Mouse (Mus musculus): Measurements from ENCODE around the gene Aifm2. TPM values are rescaled to one million over a fixed set of nuclear protein-coding genes. Genes with fewer than 3 reads are reported as not detected.
A peak's percentile ranks its signal among the peaks of the same experiment; 100 is the strongest.

Aifm2 gene
- polyA plus RNA-seq, 1 experiment from 2014 or later: 5.0 TPM

- no peak for ATAC-seq (ENCODE audit: low FRiP score)
- no peak overlapping the region for H3K27ac ChIP-seq (ENCODE audit: low read depth, low read length)
- no peaks in the 10 kb centered on the region for H3K4me1 ChIP-seq (replicated peaks; ENCODE audit: control insufficient read depth, insufficient read depth, low read length)
- no peaks in the 10 kb centered on the region for H3K36me3 ChIP-seq (ENCODE audit: control insufficient read depth, insufficient read depth, low read length)
- peaks cover 4% of the 10 kb centered on the region for H3K27me3 ChIP-seq (ENCODE audit: control insufficient read depth, insufficient read depth, low read length)
- 69% methylated on average over 3 of the region's 3 CpGs for WGBS
- no peak overlapping the region for H3K4me2 ChIP-seq (replicated peaks; ENCODE audit: low read depth, low read length)
- no peaks in the 10 kb centered on the region for H3K9me3 ChIP-seq (ENCODE audit: control insufficient read depth, low read length)
- H3K9ac ChIP-seq (ENCODE audit: low read depth, low read length): no peak overlapping the region
- DNase-seq (ENCODE audit: low spot score): no peak
- no peak overlapping the region for H3K4me3 ChIP-seq (ENCODE audit: low read depth, low read length)
Measured at GRCm38 (mm10) chr10:61713601-61714000, 1.5 kb upstream of the Aifm2 start.

- DNase-seq (ENCODE audit: low spot score) (no peak), ATAC-seq (ENCODE audit: low FRiP score) (no peak)
- H3K27me3 ChIP-seq (ENCODE audit: control insufficient read depth, insufficient read depth, low read length): peaks cover 4% of the 10 kb centered on the region
- WGBS: 87% methylated on average over 4 of the region's 4 CpGs
- H3K27ac ChIP-seq (ENCODE audit: low read depth, low read length): no peak overlapping the region
- no peaks in the 10 kb centered on the region for H3K9me3 ChIP-seq (ENCODE audit: control insufficient read depth, low read length)
- no peak overlapping the region for H3K9ac ChIP-seq (ENCODE audit: low read depth, low read length)
- H3K4me2 ChIP-seq (replicated peaks; ENCODE audit: low read depth, low read length): no peak overlapping the region
- no peak overlapping the region for H3K4me3 ChIP-seq (ENCODE audit: low read depth, low read length)
- no peaks in the 10 kb centered on the region for H3K36me3 ChIP-seq (ENCODE audit: control insufficient read depth, insufficient read depth, low read length)
- no peaks in the 10 kb centered on the region for H3K4me1 ChIP-seq (replicated peaks; ENCODE audit: control insufficient read depth, insufficient read depth, low read length)
Measured at GRCm38 (mm10) chr10:61714146-61714545, 917 bp upstream of the Aifm2 start.

GRCm38 (mm10) chr10:61715462-61715837 lies 387 bp downstream of the Aifm2 start:
- no peaks in the 10 kb centered on the region for H3K36me3 ChIP-seq (ENCODE audit: control insufficient read depth, insufficient read depth, low read length)
- no peaks in the 10 kb centered on the region for H3K4me1 ChIP-seq (replicated peaks; ENCODE audit: control insufficient read depth, insufficient read depth, low read length)
- no peak overlapping the region for H3K27ac ChIP-seq (ENCODE audit: low read depth, low read length)
- ATAC-seq (ENCODE audit: low FRiP score): peak; percentile 30
- peaks cover 4% of the 10 kb centered on the region for H3K27me3 ChIP-seq (ENCODE audit: control insufficient read depth, insufficient read depth, low read length)
- DNase-seq (ENCODE audit: low spot score): no peak
- peak overlapping the region; percentile 81 for H3K4me2 ChIP-seq (replicated peaks; ENCODE audit: low read depth, low read length)
- peak overlapping the region; percentile 21 for H3K9ac ChIP-seq (ENCODE audit: low read depth, low read length)
- 3% methylated on average over 11 of the region's 11 CpGs for WGBS
- no peaks in the 10 kb centered on the region for H3K9me3 ChIP-seq (ENCODE audit: control insufficient read depth, low read length)
- H3K4me3 ChIP-seq (ENCODE audit: low read depth, low read length): peak overlapping the region; percentile 44

- no peak for DNase-seq (ENCODE audit: low spot score)
- no peak overlapping the region for H3K4me2 ChIP-seq (replicated peaks; ENCODE audit: low read depth, low read length)
- H3K9ac ChIP-seq (ENCODE audit: low read depth, low read length): no peak overlapping the region
- H3K9me3 ChIP-seq (ENCODE audit: control insufficient read depth, low read length): no peaks in the 10 kb centered on the region
- no peak overlapping the region for H3K4me3 ChIP-seq (ENCODE audit: low read depth, low read length)
- no peak overlapping the region for H3K27ac ChIP-seq (ENCODE audit: low read depth, low read length)
- no peaks in the 10 kb centered on the region for H3K36me3 ChIP-seq (ENCODE audit: control insufficient read depth, insufficient read depth, low read length)
- H3K4me1 ChIP-seq (replicated peaks; ENCODE audit: control insufficient read depth, insufficient read depth, low read length): no peaks in the 10 kb centered on the region
- ATAC-seq (ENCODE audit: low FRiP score): no peak
- peaks cover 4% of the 10 kb centered on the region for H3K27me3 ChIP-seq (ENCODE audit: control insufficient read depth, insufficient read depth, low read length)
- 73% methylated on average over 7 of the region's 7 CpGs for WGBS
Measured at GRCm38 (mm10) chr10:61715996-61716864, 1.2 kb downstream of the Aifm2 start.

GRCm38 (mm10) chr10:61717406-61718296 lies 2.6 kb downstream of the Aifm2 start:
- H3K4me1 ChIP-seq (replicated peaks; ENCODE audit: control insufficient read depth, insufficient read depth, low read length): no peaks in the 10 kb centered on the region
- H3K9me3 ChIP-seq (ENCODE audit: control insufficient read depth, low read length): no peaks in the 10 kb centered on the region
- no peak overlapping the region for H3K27ac ChIP-seq (ENCODE audit: low read depth, low read length)
- H3K36me3 ChIP-seq (ENCODE audit: control insufficient read depth, insufficient read depth, low read length): no peaks in the 10 kb centered on the region
- ATAC-seq (ENCODE audit: low FRiP score): no peak
- H3K27me3 ChIP-seq (ENCODE audit: control insufficient read depth, insufficient read depth, low read length): peaks cover 4% of the 10 kb centered on the region
- H3K4me3 ChIP-seq (ENCODE audit: low read depth, low read length): no peak overlapping the region
- 89% methylated on average over 12 of the region's 12 CpGs for WGBS
- H3K9ac ChIP-seq (ENCODE audit: low read depth, low read length): no peak overlapping the region
- no peak overlapping the region for H3K4me2 ChIP-seq (replicated peaks; ENCODE audit: low read depth, low read length)
- no peak for DNase-seq (ENCODE audit: low spot score)

GRCm38 (mm10) chr10:61720331-61720730 lies 5.3 kb downstream of the Aifm2 start:
- no peak overlapping the region for H3K4me3 ChIP-seq (ENCODE audit: low read depth, low read length)
- DNase-seq (ENCODE audit: low spot score): no peak
- no peak overlapping the region for H3K9ac ChIP-seq (ENCODE audit: low read depth, low read length)
- no peak for ATAC-seq (ENCODE audit: low FRiP score)
- H3K27ac ChIP-seq (ENCODE audit: low read depth, low read length): no peak overlapping the region
- no peak overlapping the region for H3K4me2 ChIP-seq (replicated peaks; ENCODE audit: low read depth, low read length)
- 89% methylated on average over 7 of the region's 7 CpGs for WGBS
- no peaks in the 10 kb centered on the region for H3K4me1 ChIP-seq (replicated peaks; ENCODE audit: control insufficient read depth, insufficient read depth, low read length)
- H3K27me3 ChIP-seq (ENCODE audit: control insufficient read depth, insufficient read depth, low read length): peaks cover 4% of the 10 kb centered on the region
- no peaks in the 10 kb centered on the region for H3K9me3 ChIP-seq (ENCODE audit: control insufficient read depth, low read length)
- H3K36me3 ChIP-seq (ENCODE audit: control insufficient read depth, insufficient read depth, low read length): no peaks in the 10 kb centered on the region

GRCm38 (mm10) chr10:61722215-61722614 lies 7.2 kb downstream of the Aifm2 start:
- no peak for ATAC-seq (ENCODE audit: low FRiP score)
- no peaks in the 10 kb centered on the region for H3K27me3 ChIP-seq (ENCODE audit: control insufficient read depth, insufficient read depth, low read length)
- no peak overlapping the region for H3K9ac ChIP-seq (ENCODE audit: low read depth, low read length)
- H3K36me3 ChIP-seq (ENCODE audit: control insufficient read depth, insufficient read depth, low read length): no peaks in the 10 kb centered on the region
- no peak overlapping the region for H3K4me2 ChIP-seq (replicated peaks; ENCODE audit: low read depth, low read length)
- no peak overlapping the region for H3K4me3 ChIP-seq (ENCODE audit: low read depth, low read length)
- H3K9me3 ChIP-seq (ENCODE audit: control insufficient read depth, low read length): no peaks in the 10 kb centered on the region
- WGBS: 79% methylated on average over 3 of the region's 3 CpGs
- DNase-seq (ENCODE audit: low spot score): no peak
- H3K4me1 ChIP-seq (replicated peaks; ENCODE audit: control insufficient read depth, insufficient read depth, low read length): no peaks in the 10 kb centered on the region
- no peak overlapping the region for H3K27ac ChIP-seq (ENCODE audit: low read depth, low read length)

- Histone ChIP-seq H3K4me3 (ENCODE audit: low read depth, low read length) (no peak overlapping the region), H3K9me3 (ENCODE audit: control insufficient read depth, low read length) (no peaks in the 10 kb centered on the region), H3K9ac (ENCODE audit: low read depth, low read length) (no peak overlapping the region), H3K27ac (ENCODE audit: low read depth, low read length) (no peak overlapping the region), H3K27me3 (ENCODE audit: control insufficient read depth, insufficient read depth, low read length) (no peaks in the 10 kb centered on the region), H3K4me2 (replicated peaks; ENCODE audit: low read depth, low read length) (no peak overlapping the region), H3K36me3 (ENCODE audit: control insufficient read depth, insufficient read depth, low read length) (no peaks in the 10 kb centered on the region), H3K4me1 (replicated peaks; ENCODE audit: control insufficient read depth, insufficient read depth, low read length) (no peaks in the 10 kb centered on the region)
- DNase-seq (ENCODE audit: low spot score) (no peak), ATAC-seq (ENCODE audit: low FRiP score) (no peak)
- 76% methylated on average over 6 of the region's 6 CpGs for WGBS
Measured at GRCm38 (mm10) chr10:61723271-61723670, 8.2 kb downstream of the Aifm2 start.

Data from hindbrain, embryonic 11.5 days (tissue).